Mouse (Mus musculus): Measurements from ENCODE around the gene Hibch. TPM values are rescaled to one million over a fixed set of nuclear protein-coding genes. Genes with fewer than 3 reads are reported as not detected.

The Hibch gene
- total RNA-seq, 2 experiments from 2014 or later, result 32.1 to 44.4 TPM

DNA sequence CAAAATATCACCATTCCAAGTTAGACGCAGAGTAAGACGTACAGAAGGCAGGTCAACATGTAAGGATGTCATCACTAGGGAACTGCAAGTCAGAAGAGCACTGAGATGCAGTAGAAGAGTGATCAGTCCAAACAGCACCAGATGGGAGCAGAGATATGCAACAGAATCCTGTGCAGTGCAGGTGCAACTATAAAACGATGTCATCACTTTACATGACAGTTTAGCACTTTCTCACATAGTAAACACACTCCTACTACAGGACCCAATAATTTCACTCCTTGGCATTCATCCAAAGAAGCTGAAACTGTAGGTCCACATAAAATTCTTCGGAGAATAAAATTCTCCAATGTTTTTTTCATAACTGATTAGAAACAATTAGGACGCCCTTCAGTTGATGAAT, 89.8 kb downstream of the Hibch start:
- intact Hi-C loops (cut with DNase I), result no loop called here
- TF ChIP-seq CTCF (IDR thresholded peaks at IDR 0.05), result no peak
- H3K4me3 ChIP-seq, result no peak overlapping the region
- no peak overlapping the region for H3K27ac ChIP-seq
- DNase-seq, result no peak

GRCm38 (mm10) chr1:52939021-52939420, 94.3 kb downstream of the Hibch start:
- intact Hi-C loops (cut with DNase I), result no loop called here
- Histone ChIP-seq H3K27ac (no peak overlapping the region), H3K4me3 (no peak overlapping the region)
- TF ChIP-seq CTCF (IDR thresholded peaks at IDR 0.05), result no peak
- DNase-seq, result no peak

- no peak overlapping the region for H3K27ac ChIP-seq
- intact Hi-C loops (cut with DNase I), result no loop called here
- H3K4me3 ChIP-seq, result no peak overlapping the region
- no peak for TF ChIP-seq CTCF (IDR thresholded peaks at IDR 0.05)
- no peak for DNase-seq
Measured at GRCm38 (mm10) chr1:52947895-52948294, 103.2 kb downstream of the Hibch start.

- H3K4me3 ChIP-seq, result no peak overlapping the region
- TF ChIP-seq CTCF (IDR thresholded peaks at IDR 0.05), result no peak
- H3K27ac ChIP-seq, result no peak overlapping the region; the same call in 1 of the 2 replicates
- DNase-seq, result no peak
- intact Hi-C loops (cut with DNase I), result loop anchor here (10.0 kb wide), 1 partner anchor 83 kb away; no protein-coding TSS in a partner anchor
Measured at GRCm38 (mm10) chr1:52951146-52951868, 106.6 kb downstream of the Hibch start.

GRCm38 (mm10) chr1:52952143-52952542, 107.4 kb downstream of the Hibch start:
- intact Hi-C loops (cut with DNase I), result loop anchor here (10.0 kb wide), 1 partner anchor 83 kb away; no protein-coding TSS in a partner anchor
- no peak for DNase-seq
- Histone ChIP-seq H3K27ac (peak overlapping the region; percentile 68; the same call in 1 of the 2 replicates), H3K4me3 (peak overlapping the region; percentile 72)
- peak; percentile 34; the same call in 1 of the 2 replicates for TF ChIP-seq CTCF (IDR thresholded peaks at IDR 0.05)

GRCm38 (mm10) chr1:52952551-52953397, 108.0 kb downstream of the Hibch start:
- Histone ChIP-seq H3K27ac (peak overlapping the region; percentile 68), H3K4me3 (peak overlapping the region; percentile 72)
- intact Hi-C loops (cut with DNase I), result loop anchor here (10.0 kb wide), 1 partner anchor 82 kb away; no protein-coding TSS in a partner anchor
- no peak for TF ChIP-seq CTCF (IDR thresholded peaks at IDR 0.05)
- DNase-seq, result peak; percentile 52

DNA sequence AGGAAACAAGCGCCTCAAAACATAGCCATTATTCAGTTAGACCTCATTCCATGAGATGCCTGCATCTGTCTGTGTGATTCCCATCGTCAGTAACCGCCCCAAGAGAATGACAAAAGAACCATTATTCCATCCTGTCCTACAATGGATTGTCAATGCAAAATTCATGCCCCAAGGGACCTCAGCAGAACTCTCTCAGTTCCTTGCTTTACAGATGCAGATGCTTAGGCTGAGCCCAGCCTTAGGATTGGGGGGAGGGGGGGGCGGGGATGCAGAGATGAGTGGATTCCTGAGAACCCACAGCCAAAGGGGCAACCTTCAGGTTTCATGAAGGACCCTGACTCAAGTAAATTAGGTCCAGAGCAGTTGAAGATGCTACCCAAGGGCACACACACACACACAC, 108.8 kb downstream of the Hibch start:
- intact Hi-C loops (cut with DNase I), result loop anchor here (10.0 kb wide), 1 partner anchor 81 kb away; no protein-coding TSS in a partner anchor
- no peak overlapping the region; the same call in 1 of the 2 replicates for H3K4me3 ChIP-seq

DNA sequence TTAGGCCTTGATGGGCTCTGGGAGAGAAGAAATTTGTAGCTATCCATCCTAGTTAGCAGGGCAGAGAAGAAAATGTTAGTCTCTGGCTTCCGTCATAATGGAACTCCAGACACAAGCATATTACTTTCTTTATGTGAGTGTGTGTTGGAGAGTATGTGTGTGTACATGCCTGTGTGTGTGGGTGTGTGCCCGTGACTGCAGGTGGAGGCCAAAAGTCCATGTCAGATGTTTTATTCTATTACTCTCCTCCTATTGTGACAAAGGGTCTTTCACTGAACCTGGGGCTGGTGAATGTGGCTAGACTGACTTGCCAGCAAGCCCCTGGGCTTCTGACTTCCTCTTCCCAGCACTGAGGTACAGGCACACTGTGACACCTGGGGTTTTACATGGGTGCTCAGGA, 109.7 kb downstream of the Hibch start:
- TF ChIP-seq CTCF (IDR thresholded peaks at IDR 0.05), result no peak
- no peak for DNase-seq
- Histone ChIP-seq H3K27ac (no peak overlapping the region), H3K4me3 (no peak overlapping the region)
- intact Hi-C loops (cut with DNase I), result loop anchor here (10.0 kb wide), 1 partner anchor 80 kb away; no protein-coding TSS in a partner anchor

More for the DNA sequence above, 108.8 kb downstream of the Hibch start:
- no peak for DNase-seq
- H3K27ac ChIP-seq, result no peak overlapping the region
- TF ChIP-seq CTCF (IDR thresholded peaks at IDR 0.05), result no peak

GRCm38 (mm10) chr1:52955102-52955501, 110.4 kb downstream of the Hibch start:
- peak; percentile 55 for DNase-seq
- intact Hi-C loops (cut with DNase I), result loop anchor here (10.0 kb wide), 1 partner anchor 80 kb away; no protein-coding TSS in a partner anchor
- no peak overlapping the region for H3K27ac ChIP-seq
- TF ChIP-seq CTCF (IDR thresholded peaks at IDR 0.05), result peak; percentile 62
- H3K4me3 ChIP-seq, result no peak overlapping the region

DNA sequence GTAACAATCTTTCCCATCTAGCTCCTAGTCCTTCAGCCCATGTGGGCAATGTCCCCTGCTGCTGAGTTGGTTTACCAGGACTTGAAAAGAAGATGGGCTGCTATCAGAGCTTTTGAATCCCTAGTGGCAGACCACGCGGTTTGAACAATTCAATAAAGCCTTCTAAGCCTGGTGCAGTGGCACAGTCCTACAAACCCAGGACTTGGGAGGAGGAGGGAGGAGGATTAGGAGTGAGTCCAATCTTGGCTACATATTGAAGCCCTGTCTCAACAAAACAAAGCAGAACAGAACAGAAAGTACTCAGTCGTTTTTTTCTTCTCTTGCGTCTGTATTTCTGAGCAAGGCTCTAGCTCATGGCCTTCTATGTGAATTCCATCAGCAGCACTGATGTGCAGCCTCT, 112.0 kb downstream of the Hibch start:
- Histone ChIP-seq H3K27ac (peak overlapping the region; percentile 24), H3K4me3 (no peak overlapping the region)
- no peak for DNase-seq
- intact Hi-C loops (cut with DNase I), result loop anchor here (10.0 kb wide), 1 partner anchor 78 kb away; no protein-coding TSS in a partner anchor
- TF ChIP-seq CTCF (IDR thresholded peaks at IDR 0.05), result no peak

- TF ChIP-seq CTCF (IDR thresholded peaks at IDR 0.05), result no peak
- intact Hi-C loops (cut with DNase I), result no loop called here
- Histone ChIP-seq H3K4me3 (no peak overlapping the region), H3K27ac (no peak overlapping the region)
- DNase-seq, result no peak
Measured at GRCm38 (mm10) chr1:52960191-52960590, 115.5 kb downstream of the Hibch start.

GRCm38 (mm10) chr1:52963097-52963496, 118.4 kb downstream of the Hibch start:
- no peak for DNase-seq
- intact Hi-C loops (cut with DNase I), result no loop called here
- Histone ChIP-seq H3K4me3 (no peak overlapping the region), H3K27ac (peak overlapping the region; percentile 46; the same call in 1 of the 2 replicates)
- no peak for TF ChIP-seq CTCF (IDR thresholded peaks at IDR 0.05)

DNA sequence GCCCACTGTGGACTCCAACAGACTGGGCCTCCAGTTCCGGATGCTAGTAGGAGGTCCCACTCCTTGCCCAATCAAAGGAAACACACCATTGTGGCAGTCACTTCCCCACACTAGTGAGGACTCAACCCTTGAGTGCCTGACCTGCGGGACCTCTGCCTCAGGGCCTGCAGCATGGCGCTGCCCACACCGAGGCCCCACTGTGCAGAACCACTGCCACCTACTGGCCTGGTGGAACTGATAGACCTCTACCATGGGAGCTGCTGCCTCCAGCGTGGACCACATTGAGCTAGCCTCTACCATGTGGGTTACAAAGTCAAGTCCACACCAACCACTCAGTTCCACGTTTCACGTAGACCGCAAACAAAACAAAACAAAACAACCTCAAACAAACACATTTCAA, 119.9 kb downstream of the Hibch start:
- intact Hi-C loops (cut with DNase I), result no loop called here
- no peak for DNase-seq
- H3K4me3 ChIP-seq, result no peak overlapping the region
- no peak overlapping the region for H3K27ac ChIP-seq
- TF ChIP-seq CTCF (IDR thresholded peaks at IDR 0.05), result no peak

Other genes starting within 250 kb of the Hibch start
- gene Nemp2, start 214.2 kb upstream of the Hibch start, total RNA-seq (2021), result under 1 TPM; 0.39 to 0.48 TPM
- gene Mfsd6, start 117.5 kb upstream of the Hibch start, total RNA-seq (2021), result 1 to 10 TPM; 5.9 to 7.3 TPM
- 1 to 10 TPM; 6.4 to 6.8 TPM for gene Inpp1, start 27.2 kb upstream of the Hibch start, total RNA-seq (2021)
- 1 to 10 TPM; 1.0 to 1.1 TPM for gene 1700019D03Rik, start 175.2 kb downstream of the Hibch start, total RNA-seq (2021)
- gene Mstn, start 216.7 kb downstream of the Hibch start, total RNA-seq (2021), result 10 to 100 TPM; 34.7 to 67.0 TPM

Measured in gastrocnemius, adult 2 months (tissue).